Mouse (Mus musculus) lung, postnatal 0 days (tissue): ENCODE results near the gene Pld3.

Experiments used
- CTCF ChIP-seq: IDR thresholded peaks from 2 replicates; pipeline ENCODE4 v1.5.1; 2016; ENCODE audit warnings: antibody characterized with exemption, mild to moderate bottlenecking
- EP300 ChIP-seq: IDR thresholded peaks from 2 replicates; pipeline ENCODE4 v1.6.1; 2016; ENCODE audit warnings: antibody characterized with exemption, mild to moderate bottlenecking, control low read depth

DNA sequence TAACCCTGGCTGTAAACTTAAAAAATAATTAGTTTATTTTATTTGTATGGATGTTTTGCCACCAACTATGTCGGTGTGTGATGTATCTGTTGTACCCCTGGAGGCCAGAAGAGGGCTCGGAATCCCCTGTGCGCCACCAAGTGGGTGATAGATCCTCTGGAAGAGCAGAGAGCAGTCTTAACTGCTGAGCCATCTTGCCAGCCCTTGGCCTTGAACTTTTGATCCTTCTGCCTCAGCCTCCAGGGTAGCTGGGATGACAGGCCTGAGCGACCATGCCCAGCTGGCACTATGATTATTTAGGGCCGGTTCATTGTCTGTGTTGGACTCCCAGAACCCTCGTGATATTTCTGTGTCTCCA, 44.4 kb downstream of the Pld3 start:
- TF ChIP-seq CTCF (peak; percentile 84), EP300 (no peak)
